ENCODE assay signal across 11 mouse cellular contexts in the genomic region with DNA sequence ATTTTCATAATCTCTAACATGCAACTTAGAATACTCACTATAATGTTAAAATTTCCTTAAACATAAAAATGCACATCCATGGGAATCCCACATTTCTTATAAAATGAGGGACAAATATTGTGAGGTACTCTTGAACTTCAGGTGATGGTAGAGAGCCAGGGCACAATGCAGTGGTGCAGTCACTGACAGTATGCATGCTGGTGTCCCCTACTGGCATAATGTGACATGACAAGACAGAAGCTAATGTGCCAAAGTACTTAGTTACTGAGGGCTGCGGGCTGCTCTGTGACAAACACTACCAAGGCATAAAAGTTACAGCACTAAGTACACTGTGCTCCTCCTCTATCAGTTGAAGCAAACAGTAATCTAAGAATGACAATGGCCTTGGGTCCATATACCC.
A peak's percentile ranks its signal among the peaks of the same experiment; 100 is the strongest.
DNase-seq lines count a peak whose midpoint lies in the region; ATAC-seq and TF ChIP-seq lines count a peak whose summit lies in the region.
"Had no signal": no experiment of that assay in that cellular context is flagged by ENCODE, and none has a peak within 500 bp of the region (broad histone marks: within the 10 kb centered on the region; RNA-seq: fewer than 3 reads in every experiment).

No protein-coding gene starts in this region.

- peak; percentile 4 for DNase-seq in CD4-positive, CD25-positive, alpha-beta regulatory T cell, adult 2 months (ENCODE audit: low read depth, low spot score)
- peak; percentile 6 for DNase-seq in kidney, postnatal 10 days
- DNase-seq in ES-CJ7 (ENCODE audit: low read depth, low spot score), result peak; percentile 10
- no peak for DNase-seq in right cerebral cortex, adult 18-20 months
- DNase-seq in frontal cortex, postnatal 25 days (ENCODE audit: low spot score in 2 of 2), result no peak

- ATAC-seq in CD4-positive, CD25-positive, alpha-beta regulatory T cell, adult 4 months, result no peak
- no peak for ATAC-seq in kidney, embryonic 16.5 days (ENCODE audit: low FRiP score, low TSS enrichment)
- ATAC-seq: activated CD4-positive, CD25-positive, alpha-beta regulatory T cell, adult 4 months had no signal

- no peak overlapping the region for H3K9ac ChIP-seq in kidney, embryonic 16.5 days (replicated peaks; ENCODE audit: low read length)
- H3K9ac ChIP-seq: embryonic facial prominence, embryonic 15.5 days; limb, embryonic 15.5 days had no signal

- TF ChIP-seq POLR2A in embryonic fibroblast, embryonic 13.5 days (IDR thresholded peaks at IDR 0.05; ENCODE audit: low read depth, low read length), result no peak

- peak; percentile 38; the same call in 1 of the 2 replicates for TF ChIP-seq CTCF in embryonic fibroblast, embryonic 13.5 days (IDR thresholded peaks at IDR 0.05; ENCODE audit: borderline replicate concordance, insufficient read depth, low read length)

- H3K4me1 ChIP-seq in kidney, embryonic 16.5 days (ENCODE audit: insufficient read depth, low read length), result no peaks in the 10 kb centered on the region
- no peaks in the 10 kb centered on the region for H3K4me1 ChIP-seq in embryonic fibroblast, embryonic 13.5 days (ENCODE audit: control insufficient read depth, insufficient read depth, low read length)
- H3K4me1 ChIP-seq: embryonic facial prominence, embryonic 15.5 days; limb, embryonic 15.5 days had no signal

- H3K27me3 ChIP-seq in kidney, embryonic 16.5 days (ENCODE audit: insufficient read depth, low read length), result no peaks in the 10 kb centered on the region
- H3K27me3 ChIP-seq: embryonic facial prominence, embryonic 15.5 days; limb, embryonic 15.5 days had no signal

- H3K27ac ChIP-seq in kidney, embryonic 16.5 days (ENCODE audit: low read length), result no peak overlapping the region
- no peak overlapping the region for H3K27ac ChIP-seq in embryonic fibroblast, embryonic 13.5 days (ENCODE audit: insufficient read depth, low read length)
- H3K27ac ChIP-seq: embryonic facial prominence, embryonic 15.5 days; limb, embryonic 15.5 days had no signal

- no peak overlapping the region for H3K4me3 ChIP-seq in kidney, embryonic 16.5 days (ENCODE audit: low read length)
- no peak overlapping the region for H3K4me3 ChIP-seq in embryonic fibroblast, embryonic 13.5 days (ENCODE audit: insufficient read depth, low read length)
- H3K4me3 ChIP-seq: embryonic facial prominence, embryonic 15.5 days; limb, embryonic 15.5 days had no signal

- H3K36me3 ChIP-seq in kidney, embryonic 16.5 days (ENCODE audit: insufficient read depth, low read length), result no peaks in the 10 kb centered on the region
- H3K36me3 ChIP-seq: embryonic facial prominence, embryonic 15.5 days; limb, embryonic 15.5 days had no signal

- no peaks in the 10 kb centered on the region for H3K9me3 ChIP-seq in kidney, embryonic 16.5 days (ENCODE audit: low read length)
- H3K9me3 ChIP-seq: embryonic facial prominence, embryonic 15.5 days; limb, embryonic 15.5 days had no signal

- no peak overlapping the region for H3K4me2 ChIP-seq in kidney, embryonic 16.5 days (replicated peaks; ENCODE audit: low read depth, low read length)
- H3K4me2 ChIP-seq: embryonic facial prominence, embryonic 15.5 days; limb, embryonic 15.5 days had no signal

- 71% methylated on average over 1 of the region's 1 CpGs for WGBS in kidney, embryonic 16.5 days

Comparison
In these comparisons a context has a peak if more than half of its experiments do, and no peak if none do; other contexts are left out.
1. DNase-seq: peak in CD4-positive, CD25-positive, alpha-beta regulatory T cell, adult 2 months (single experiment), kidney, postnatal 10 days (single experiment) and ES-CJ7 (single experiment); none in right cerebral cortex, adult 18-20 months (single experiment) and frontal cortex, postnatal 25 days (0 of 2).